Mouse (Mus musculus): ENCODE results near the gene Iqcj.

GRCm38 (mm10) chr3:67952517-67952940 lies 60.5 kb downstream of the Iqcj start:
- TF ChIP-seq CTCF (IDR thresholded peaks at IDR 0.05; ENCODE audit: low read depth, low read length) (no peak), POLR2A (IDR thresholded peaks at IDR 0.05; ENCODE audit: extremely low read depth, insufficient read depth, low read length) (no peak)
